Mouse (Mus musculus) kidney, postnatal 0 days (tissue): ENCODE results near the gene Gm8108. TPM values are rescaled to one million over a fixed set of nuclear protein-coding genes. Genes with fewer than 3 reads are reported as not detected.
"Not testable (repeated sequence)": the region's sequence is repeated elsewhere in the genome, so short reads cannot be mapped to it uniquely, and the experiment has no call there.

Source experiments
- ATAC-seq: fragments of 200-750 bp; cut with Nextera tagmentation; replicated peaks from 2 replicates; pipeline ENCODE4 v1.8.0; 2017; ENCODE audit warnings: low read depth, moderate number of reproducible peaks, moderate TSS enrichment, moderate library complexity; ENCODE audit not compliant: low FRiP score
- DNase-seq: peaks from one replicate; pipeline ENCODE4 v3.0.0-alpha.2; 2016; ENCODE audit warnings: low spot score
- H3K27ac ChIP-seq: fragments of 300-500 bp; sonication (generic); 2 replicates; pipeline ENCODE4 v1.5.1; 2014; ENCODE audit warnings: mild to moderate bottlenecking
- H3K27me3 ChIP-seq: fragments of 300-500 bp; sonication (generic); 2 replicates; pipeline ENCODE4 v1.6.1; 2014; ENCODE audit warnings: low read length, mixed read lengths; ENCODE audit not compliant: insufficient read depth
- H3K36me3 ChIP-seq: fragments of 300-500 bp; sonication (generic); 2 replicates; pipeline ENCODE4 v1.6.1; 2014; ENCODE audit warnings: low read length, mixed read lengths; ENCODE audit not compliant: insufficient read depth
- H3K4me1 ChIP-seq: fragments of 300-500 bp; sonication (generic); replicated peaks from 2 replicates; pipeline ENCODE4 v1.6.1; 2014; ENCODE audit warnings: antibody characterized with exemption, low read length, mixed read lengths; ENCODE audit not compliant: insufficient read depth
- H3K4me2 ChIP-seq: fragments of 300-500 bp; sonication (generic); 2 replicates; pipeline ENCODE4 v1.6.1; 2014; ENCODE audit warnings: mild to moderate bottlenecking, low read length, moderate library complexity, mixed read lengths
- H3K4me3 ChIP-seq: fragments of 300-500 bp; sonication (generic); replicated peaks from 2 replicates; pipeline ENCODE4 v1.5.1; 2014; ENCODE audit warnings: low read depth, low read length
- H3K9ac ChIP-seq: fragments of 300-500 bp; sonication (generic); 2 replicates; pipeline ENCODE4 v1.6.1; 2014; ENCODE audit warnings: low read depth, low read length
- H3K9me3 ChIP-seq: fragments of 300-500 bp; sonication (generic); replicated peaks from 2 replicates; pipeline ENCODE4 v1.6.1; 2016; ENCODE audit warnings: low read length, inconsistent platforms, mixed read lengths
- WGBS: fragments of 180-500 bp; shearing (Covaris S2); extraction: QIAGEN DNeasy Blood & Tissue Kit; methylation state at CpG from one replicate; pipeline ENCODE4 v1.1.7; 2014; 5-methylcytosine and 5-hydroxymethylcytosine counted together
- polyA plus RNA-seq: library from polyadenylated mRNA; unstranded; fragments of >200 nt; fragmentation: Nextera tagmentation; extraction: Ambion mirVana; gene quantifications from 2 replicates; pipeline ENCODE4 v1.2.1, GENCODE M21; 2015

Gene Gm8108
- polyA plus RNA-seq: 0.14 and 0.36 TPM in 2 replicates

GRCm38 (mm10) chr14:4110426-4110825, at the start of gene Gm8108:
Gm8108 (plus strand) TSS chr14:4110526.
- H3K9me3 ChIP-seq, H3K27ac ChIP-seq, H3K36me3 ChIP-seq, H3K9ac ChIP-seq, H3K4me1 ChIP-seq, H3K27me3 ChIP-seq, ATAC-seq: not testable (repeated sequence)
- peak within 1 kb of the TSS; percentile 16; the same call in 1 of the 2 replicates for H3K4me3 ChIP-seq
- 5% methylated on average over 34 of the region's 37 CpGs for WGBS
- peak within 1 kb of the TSS; percentile 49 for H3K4me2 ChIP-seq
- peak; percentile 0 for DNase-seq

GRCm38 (mm10) chr14:4083820-4084219, 26.5 kb upstream of the Gm8108 start, which contains the start of gene Gm3115:
Gm3115 (plus strand) TSS chr14:4084120.
- DNase-seq, H3K4me3 ChIP-seq, H3K9me3 ChIP-seq, H3K27me3 ChIP-seq, H3K27ac ChIP-seq, H3K4me1 ChIP-seq, ATAC-seq, H3K9ac ChIP-seq, H3K36me3 ChIP-seq, H3K4me2 ChIP-seq: not testable (repeated sequence)
- 65% methylated on average over 3 of the region's 3 CpGs for WGBS

- H3K36me3 ChIP-seq, H3K4me1 ChIP-seq, H3K4me3 ChIP-seq, H3K9me3 ChIP-seq, H3K4me2 ChIP-seq, DNase-seq, H3K27me3 ChIP-seq, H3K27ac ChIP-seq, ATAC-seq, H3K9ac ChIP-seq: not testable (repeated sequence)
- WGBS: 91% methylated on average over 4 of the region's 4 CpGs
Observed at GRCm38 (mm10) chr14:4141646-4142045, 31.3 kb downstream of the Gm8108 start.

- no CpG with 5 or more reads among the region's 2 CpGs for WGBS
- H3K27me3 ChIP-seq, H3K4me2 ChIP-seq, H3K9ac ChIP-seq, H3K4me1 ChIP-seq, ATAC-seq, H3K4me3 ChIP-seq, H3K36me3 ChIP-seq, H3K9me3 ChIP-seq, H3K27ac ChIP-seq, DNase-seq: not testable (repeated sequence)
Observed at GRCm38 (mm10) chr14:4164730-4165129, 54.4 kb downstream of the Gm8108 start, which contains the start of gene Gm3127. Gm3127 (plus strand) TSS chr14:4165030.

GRCm38 (mm10) chr14:4182030-4182429, 71.7 kb downstream of the Gm8108 start:
- not testable (repeated sequence) for H3K4me1 ChIP-seq, H3K27me3 ChIP-seq, H3K9me3 ChIP-seq, H3K4me3 ChIP-seq, H3K36me3 ChIP-seq, H3K27ac ChIP-seq, H3K9ac ChIP-seq, DNase-seq, ATAC-seq
- H3K4me2 ChIP-seq: peak overlapping the region; percentile 34
- 15% methylated on average over 13 of the region's 14 CpGs for WGBS

Other genes with a start within 250 kb of the Gm8108 start
- 0.09 TPM in 1 of 2 replicates, not detected in the other for gene Gm2916, start 226.4 kb upstream of the Gm8108 start, polyA plus RNA-seq
- gene Gm3029, start 178.8 kb upstream of the Gm8108 start, polyA plus RNA-seq: not detected in 2 replicates
- not detected in 2 replicates for gene Gm3095, start 147.0 kb upstream of the Gm8108 start, polyA plus RNA-seq
- gene Gm3099, start 112.1 kb upstream of the Gm8108 start, polyA plus RNA-seq: not detected in 2 replicates
- gene Gm5796, start 86.6 kb upstream of the Gm8108 start, polyA plus RNA-seq: 0.11 TPM in 1 of 2 replicates, not detected in the other
- not detected in 2 replicates for gene Gm3115, start 26.4 kb upstream of the Gm8108 start, polyA plus RNA-seq
- gene Gm3127, start 54.5 kb downstream of the Gm8108 start, polyA plus RNA-seq: not detected in 2 replicates
- gene Gm2974, start 72.0 kb downstream of the Gm8108 start, polyA plus RNA-seq: 0.20 and 0.21 TPM in 2 replicates
- gene Gm3138, start 139.1 kb downstream of the Gm8108 start, polyA plus RNA-seq: not detected in 2 replicates
- gene Gm3149, start 206.8 kb downstream of the Gm8108 start, polyA plus RNA-seq: not detected in 2 replicates
- gene 2610042L04Rik, start 224.2 kb downstream of the Gm8108 start, polyA plus RNA-seq: not detected in 2 replicates